Mouse (Mus musculus): ENCODE measurements around the gene Galc. TPM values are rescaled to one million over a fixed set of nuclear protein-coding genes. Genes with fewer than 3 reads are reported as not detected.
A peak's percentile ranks its signal among the peaks of the same experiment; 100 is the strongest.

Galc gene
- 9.8 and 10.4 TPM in 2 replicates for polyA plus RNA-seq (2015; fragmentation: Nextera tagmentation; extraction: Ambion mirVana)

GRCm38 (mm10) chr12:98258845-98259517 is at the start of gene Galc:
Gene Galc (minus strand): TSS chr12:98259459.
- Histone ChIP-seq H3K36me3 (ENCODE audit: control insufficient read depth, insufficient read depth, low read length) (no peaks in the 10 kb centered on the region), H3K4me2 (ENCODE audit: low read depth, low read length) (peak within 1 kb of the TSS; percentile 57), H3K4me1 (replicated peaks; ENCODE audit: control insufficient read depth, insufficient read depth, low read length) (peaks cover 8% of the 10 kb centered on the region; the same call in 1 of the 2 replicates), H3K27me3 (ENCODE audit: control insufficient read depth, insufficient read depth, low read depth, low read length) (no peaks in the 10 kb centered on the region), H3K4me3 (ENCODE audit: low read length) (peak within 1 kb of the TSS; percentile 92), H3K9me3 (ENCODE audit: control insufficient read depth, low read length) (no peaks in the 10 kb centered on the region), H3K9ac (ENCODE audit: low read length) (peak within 1 kb of the TSS; percentile 97), H3K27ac (ENCODE audit: low read length) (peak within 1 kb of the TSS; percentile 95)
- whole genome bisulfite sequencing, result under 1% methylated on average over 70 of the region's 76 CpGs
- peak; percentile 95 for ATAC-seq (ENCODE audit: low read depth)

- 85% methylated on average over 7 of the region's 7 CpGs for WGBS
- no peak overlapping the region for H3K9ac ChIP-seq (ENCODE audit: low read length)
- no peaks in the 10 kb centered on the region for H3K36me3 ChIP-seq (ENCODE audit: control insufficient read depth, insufficient read depth, low read length)
- H3K4me1 ChIP-seq (replicated peaks; ENCODE audit: control insufficient read depth, insufficient read depth, low read length), result no peaks in the 10 kb centered on the region
- no peak for ATAC-seq (ENCODE audit: low read depth)
- no peaks in the 10 kb centered on the region for H3K9me3 ChIP-seq (ENCODE audit: control insufficient read depth, low read length)
- no peak overlapping the region for H3K4me2 ChIP-seq (ENCODE audit: low read depth, low read length)
- H3K27me3 ChIP-seq (ENCODE audit: control insufficient read depth, insufficient read depth, low read depth, low read length), result no peaks in the 10 kb centered on the region
- no peak overlapping the region for H3K4me3 ChIP-seq (ENCODE audit: low read length)
- no peak overlapping the region for H3K27ac ChIP-seq (ENCODE audit: low read length)
Measured at GRCm38 (mm10) chr12:98307179-98307915, 48.1 kb upstream of the Galc start.

GRCm38 (mm10) chr12:98303013-98303412 is 43.8 kb upstream of the Galc start:
- no peak overlapping the region for H3K9ac ChIP-seq (ENCODE audit: low read length)
- no peaks in the 10 kb centered on the region for H3K36me3 ChIP-seq (ENCODE audit: control insufficient read depth, insufficient read depth, low read length)
- no peaks in the 10 kb centered on the region for H3K9me3 ChIP-seq (ENCODE audit: control insufficient read depth, low read length)
- no peaks in the 10 kb centered on the region for H3K27me3 ChIP-seq (ENCODE audit: control insufficient read depth, insufficient read depth, low read depth, low read length)
- H3K4me3 ChIP-seq (ENCODE audit: low read length), result no peak overlapping the region
- H3K4me2 ChIP-seq (ENCODE audit: low read depth, low read length), result no peak overlapping the region
- no peak overlapping the region for H3K27ac ChIP-seq (ENCODE audit: low read length)
- no peak for ATAC-seq (ENCODE audit: low read depth)
- WGBS, result 87% methylated on average over 1 of the region's 1 CpGs
- H3K4me1 ChIP-seq (replicated peaks; ENCODE audit: control insufficient read depth, insufficient read depth, low read length), result no peaks in the 10 kb centered on the region

- no peak for ATAC-seq (ENCODE audit: low read depth)
- Histone ChIP-seq H3K4me1 (replicated peaks; ENCODE audit: control insufficient read depth, insufficient read depth, low read length) (no peaks in the 10 kb centered on the region), H3K9me3 (ENCODE audit: control insufficient read depth, low read length) (no peaks in the 10 kb centered on the region), H3K36me3 (ENCODE audit: control insufficient read depth, insufficient read depth, low read length) (no peaks in the 10 kb centered on the region), H3K27ac (ENCODE audit: low read length) (no peak overlapping the region), H3K4me2 (ENCODE audit: low read depth, low read length) (no peak overlapping the region), H3K27me3 (ENCODE audit: control insufficient read depth, insufficient read depth, low read depth, low read length) (no peaks in the 10 kb centered on the region), H3K9ac (ENCODE audit: low read length) (no peak overlapping the region), H3K4me3 (ENCODE audit: low read length) (no peak overlapping the region)
- WGBS, result 59% methylated on average over 5 of the region's 5 CpGs
Measured at GRCm38 (mm10) chr12:98301980-98302379, 42.7 kb upstream of the Galc start.

- Histone ChIP-seq H3K36me3 (ENCODE audit: control insufficient read depth, insufficient read depth, low read length) (no peaks in the 10 kb centered on the region), H3K9me3 (ENCODE audit: control insufficient read depth, low read length) (no peaks in the 10 kb centered on the region), H3K27ac (ENCODE audit: low read length) (no peak overlapping the region), H3K4me1 (replicated peaks; ENCODE audit: control insufficient read depth, insufficient read depth, low read length) (no peaks in the 10 kb centered on the region), H3K27me3 (ENCODE audit: control insufficient read depth, insufficient read depth, low read depth, low read length) (no peaks in the 10 kb centered on the region), H3K9ac (ENCODE audit: low read length) (no peak overlapping the region), H3K4me3 (ENCODE audit: low read length) (no peak overlapping the region), H3K4me2 (ENCODE audit: low read depth, low read length) (no peak overlapping the region)
- ATAC-seq (ENCODE audit: low read depth), result no peak
- WGBS, result 76% methylated on average over 2 of the region's 2 CpGs
Measured at GRCm38 (mm10) chr12:98294241-98294640, 35.0 kb upstream of the Galc start.

GRCm38 (mm10) chr12:98292278-98292677 is 33.0 kb upstream of the Galc start:
- Histone ChIP-seq H3K4me3 (ENCODE audit: low read length) (no peak overlapping the region), H3K27ac (ENCODE audit: low read length) (no peak overlapping the region), H3K4me2 (ENCODE audit: low read depth, low read length) (no peak overlapping the region), H3K9ac (ENCODE audit: low read length) (no peak overlapping the region), H3K4me1 (replicated peaks; ENCODE audit: control insufficient read depth, insufficient read depth, low read length) (no peaks in the 10 kb centered on the region), H3K27me3 (ENCODE audit: control insufficient read depth, insufficient read depth, low read depth, low read length) (no peaks in the 10 kb centered on the region), H3K36me3 (ENCODE audit: control insufficient read depth, insufficient read depth, low read length) (no peaks in the 10 kb centered on the region), H3K9me3 (ENCODE audit: control insufficient read depth, low read length) (no peaks in the 10 kb centered on the region)
- no peak for ATAC-seq (ENCODE audit: low read depth)
- WGBS, result 29% methylated on average over 4 of the region's 4 CpGs

- H3K4me1 ChIP-seq (replicated peaks; ENCODE audit: control insufficient read depth, insufficient read depth, low read length), result no peaks in the 10 kb centered on the region
- H3K4me2 ChIP-seq (ENCODE audit: low read depth, low read length), result no peak overlapping the region
- no peak overlapping the region for H3K4me3 ChIP-seq (ENCODE audit: low read length)
- no peak for ATAC-seq (ENCODE audit: low read depth)
- no peaks in the 10 kb centered on the region for H3K9me3 ChIP-seq (ENCODE audit: control insufficient read depth, low read length)
- WGBS, result 55% methylated on average over 3 of the region's 3 CpGs
- no peaks in the 10 kb centered on the region for H3K27me3 ChIP-seq (ENCODE audit: control insufficient read depth, insufficient read depth, low read depth, low read length)
- no peak overlapping the region for H3K9ac ChIP-seq (ENCODE audit: low read length)
- no peaks in the 10 kb centered on the region for H3K36me3 ChIP-seq (ENCODE audit: control insufficient read depth, insufficient read depth, low read length)
- H3K27ac ChIP-seq (ENCODE audit: low read length), result no peak overlapping the region
Measured at GRCm38 (mm10) chr12:98290475-98290874, 31.2 kb upstream of the Galc start.

- Histone ChIP-seq H3K27me3 (ENCODE audit: control insufficient read depth, insufficient read depth, low read depth, low read length) (no peaks in the 10 kb centered on the region), H3K36me3 (ENCODE audit: control insufficient read depth, insufficient read depth, low read length) (no peaks in the 10 kb centered on the region), H3K4me2 (ENCODE audit: low read depth, low read length) (no peak overlapping the region), H3K4me3 (ENCODE audit: low read length) (no peak overlapping the region), H3K9me3 (ENCODE audit: control insufficient read depth, low read length) (no peaks in the 10 kb centered on the region), H3K9ac (ENCODE audit: low read length) (no peak overlapping the region), H3K4me1 (replicated peaks; ENCODE audit: control insufficient read depth, insufficient read depth, low read length) (no peaks in the 10 kb centered on the region), H3K27ac (ENCODE audit: low read length) (no peak overlapping the region)
- no peak for ATAC-seq (ENCODE audit: low read depth)
- WGBS, result 81% methylated on average over 3 of the region's 3 CpGs
Measured at GRCm38 (mm10) chr12:98284477-98284876, 25.2 kb upstream of the Galc start.

GRCm38 (mm10) chr12:98283487-98283860 is 24.2 kb upstream of the Galc start:
- WGBS, result 56% methylated on average over 3 of the region's 3 CpGs
- no peak for ATAC-seq (ENCODE audit: low read depth)
- H3K36me3 ChIP-seq (ENCODE audit: control insufficient read depth, insufficient read depth, low read length), result no peaks in the 10 kb centered on the region
- no peak overlapping the region for H3K4me3 ChIP-seq (ENCODE audit: low read length)
- H3K4me2 ChIP-seq (ENCODE audit: low read depth, low read length), result no peak overlapping the region
- H3K9ac ChIP-seq (ENCODE audit: low read length), result no peak overlapping the region
- H3K4me1 ChIP-seq (replicated peaks; ENCODE audit: control insufficient read depth, insufficient read depth, low read length), result no peaks in the 10 kb centered on the region
- H3K27me3 ChIP-seq (ENCODE audit: control insufficient read depth, insufficient read depth, low read depth, low read length), result no peaks in the 10 kb centered on the region
- H3K27ac ChIP-seq (ENCODE audit: low read length), result no peak overlapping the region
- H3K9me3 ChIP-seq (ENCODE audit: control insufficient read depth, low read length), result no peaks in the 10 kb centered on the region

All from lung, embryonic 16.5 days (tissue).